Mouse (Mus musculus): ENCODE measurements around the gene Tspo. TPM values are rescaled to one million over a fixed set of nuclear protein-coding genes. Genes with fewer than 3 reads are reported as not detected.
A peak's percentile ranks its signal among the peaks of the same experiment; 100 is the strongest.

The Tspo gene
- total and polyA plus RNA-seq, 3 experiments = 20.8 to 70.3 (median 42.4) TPM

GRCm38 (mm10) chr15:83582931-83583330 lies 19.5 kb downstream of the Tspo start:
- Histone ChIP-seq H3K4me1 (ENCODE audit: control insufficient read depth in 1 of 2, insufficient read depth in 2 of 2) (no peaks in the 10 kb centered on the region), H3K4me3 (replicated peaks in 1 of 3; ENCODE audit: low read depth in 2 of 3, low read length in 2 of 3, poor library complexity in 1 of 3) (no peak overlapping the region), H3K9ac (ENCODE audit: insufficient read depth, low read depth) (no peak overlapping the region), H3K27me3 (replicated peaks) (no peaks in the 10 kb centered on the region), H3K36me3 (replicated peaks in 1 of 2; ENCODE audit: control insufficient read depth in 1 of 2, insufficient read depth in 1 of 2, low read length in 1 of 2) (peaks cover 70 to 96% of the 10 kb centered on the region in 2 experiments), H3K79me2 (replicated peaks; ENCODE audit: control insufficient read depth, extremely low read depth, insufficient read depth, poor library complexity, severe bottlenecking) (no peaks in the 10 kb centered on the region), H3K4me2 (ENCODE audit: insufficient read depth, low read depth, poor library complexity, severe bottlenecking) (no peak overlapping the region), H3K9me3 (replicated peaks; ENCODE audit: low read length) (peaks cover 13% of the 10 kb centered on the region), H3K27ac (ENCODE audit: insufficient read depth, low read depth) (no peak overlapping the region)
- in situ Hi-C loops (cut with MboI; ENCODE audit: low pct_ligation_motif_present, low pct_unique_long_range_greater_than_20kb, low sequenced_read_pairs) = no loop called here
- no peak for DNase-seq (ENCODE audit: extremely low read depth)
- TF ChIP-seq JUND (conservative IDR thresholded peaks at IDR 0.05; ENCODE audit: low read depth, low read length) = no peak
- TF ChIP-seq POLR2A (IDR thresholded peaks at IDR 0.05; ENCODE audit: low read depth, low read length) = no peak
- no peak for TF ChIP-seq IRF4 (IDR thresholded peaks at IDR 0.05; ENCODE audit: low read depth, low read length)
- no peak for TF ChIP-seq USF2 (conservative IDR thresholded peaks at IDR 0.05; ENCODE audit: low read depth, low read length)
- dilution Hi-C loops (cut with MboI; ENCODE audit: extremely low pct_ligation_motif_present, extremely low pct_unique_long_range_greater_than_20kb, low sequenced_read_pairs) = no loop called here

- peaks cover 13% of the 10 kb centered on the region for H3K9me3 ChIP-seq (replicated peaks; ENCODE audit: low read length)
- peaks cover 74 to 97% of the 10 kb centered on the region in 2 experiments for H3K36me3 ChIP-seq (replicated peaks in 1 of 2; ENCODE audit: control insufficient read depth in 1 of 2, insufficient read depth in 1 of 2, low read length in 1 of 2)
- no peak overlapping the region for H3K9ac ChIP-seq (ENCODE audit: insufficient read depth, low read depth)
- no peak overlapping the region for H3K4me2 ChIP-seq (ENCODE audit: insufficient read depth, low read depth, poor library complexity, severe bottlenecking)
- no peak for TF ChIP-seq PAX5 (IDR thresholded peaks at IDR 0.05; ENCODE audit: low read length)
- TF ChIP-seq RAD21 (IDR thresholded peaks at IDR 0.05; ENCODE audit: low read depth, low read length) = peak; percentile 41
- no peak for TF ChIP-seq NELFE (IDR thresholded peaks at IDR 0.05; ENCODE audit: low read depth, low read length)
- no peak for TF ChIP-seq POLR2AphosphoS2 (IDR thresholded peaks at IDR 0.05; ENCODE audit: low read depth, low read length)
- no peak for TF ChIP-seq UBTF (IDR thresholded peaks at IDR 0.05; ENCODE audit: low read depth, low read length)
- TF ChIP-seq SMC3 (IDR thresholded peaks at IDR 0.05; ENCODE audit: low read depth, low read length) = peak; percentile 10; the same call in 1 of the 2 replicates
- no peak for TF ChIP-seq NRF1 (IDR thresholded peaks at IDR 0.05; ENCODE audit: low read depth, low read length)
- peak; percentile 12 to 64; a peak in 2 of 4 replicates for TF ChIP-seq CTCF (conservative IDR thresholded peaks at IDR 0.05 in 1 of 2, IDR thresholded peaks at IDR 0.05 in 1 of 2; ENCODE audit: low read depth in 2 of 2, low read length in 2 of 2)
- TF ChIP-seq E2F4 (IDR thresholded peaks at IDR 0.05; ENCODE audit: insufficient replicate concordance, low read depth, low read length) = no peak
- no peak for TF ChIP-seq MXI1 (IDR thresholded peaks at IDR 0.05; ENCODE audit: low read depth, low read length)
- peak; percentile 96 for TF ChIP-seq MAFK (IDR thresholded peaks at IDR 0.05; ENCODE audit: insufficient replicate concordance, low read length)
- no peak for TF ChIP-seq CHD2 (IDR thresholded peaks at IDR 0.05; ENCODE audit: low read length)
- no peak overlapping the region for H3K27ac ChIP-seq (ENCODE audit: insufficient read depth, low read depth)
- dilution Hi-C loops (cut with MboI; ENCODE audit: extremely low pct_ligation_motif_present, extremely low pct_unique_long_range_greater_than_20kb, low sequenced_read_pairs) (no loop called here), in situ Hi-C loops (cut with MboI; ENCODE audit: low pct_ligation_motif_present, low pct_unique_long_range_greater_than_20kb, low sequenced_read_pairs) (no loop called here)
- no peaks in the 10 kb centered on the region for H3K79me2 ChIP-seq (replicated peaks; ENCODE audit: control insufficient read depth, extremely low read depth, insufficient read depth, poor library complexity, severe bottlenecking)
- DNase-seq (ENCODE audit: extremely low read depth) = peak; percentile 39
- no peak overlapping the region for H3K4me3 ChIP-seq (replicated peaks in 1 of 3; ENCODE audit: low read depth in 2 of 3, low read length in 2 of 3, poor library complexity in 1 of 3)
- H3K27me3 ChIP-seq (replicated peaks) = no peaks in the 10 kb centered on the region
- H3K4me1 ChIP-seq (ENCODE audit: control insufficient read depth in 1 of 2, insufficient read depth in 2 of 2) = no peaks in the 10 kb centered on the region
Measured at GRCm38 (mm10) chr15:83583419-83584156, 20.2 kb downstream of the Tspo start.
